Mouse (Mus musculus) liver, embryonic 14.5 days (tissue): ENCODE measurements around the gene Nprl2. TPM values are rescaled to one million over a fixed set of nuclear protein-coding genes. Genes with fewer than 3 reads are reported as not detected.

Source experiments
- ATAC-seq: fragments of 200-750 bp; cut with Nextera tagmentation; 2 replicates; pipeline ENCODE4 v1.8.0; 2017; ENCODE audit warnings: moderate number of reproducible peaks, mild to moderate bottlenecking, moderate library complexity; ENCODE audit not compliant: insufficient read depth
- DNase-seq, 3 experiments: peaks; one replicate each; pipeline ENCODE4 v3.0.0-alpha.2; 2012 to 2013; ENCODE audit warnings: low read depth in 3 of 3, low spot score in 3 of 3
- H3K27ac ChIP-seq: fragments of 300-500 bp; sonication (generic); 2 replicates; pipeline ENCODE4 v1.5.1; 2014; ENCODE audit warnings: moderate library complexity, mild to moderate bottlenecking, control low read depth, inconsistent platforms
- H3K27me3 ChIP-seq: fragments of 300-500 bp; sonication (generic); 2 replicates; pipeline ENCODE4 v1.6.1; 2014; ENCODE audit warnings: mild to moderate bottlenecking, low read length, moderate library complexity; ENCODE audit not compliant: control insufficient read depth, insufficient read depth
- H3K36me3 ChIP-seq: fragments of 300-500 bp; sonication (generic); replicated peaks from 2 replicates; pipeline ENCODE4 v1.6.1; 2014; ENCODE audit warnings: low read depth; ENCODE audit not compliant: control insufficient read depth, insufficient read depth
- H3K4me1 ChIP-seq, 2 experiments: fragments of 200-500 bp in 1 of 2; fragments of 300-500 bp in 1 of 2; sonication (generic) in 1 of 2; replicated peaks; 2 replicates each; pipeline ENCODE4 v1.6.1; 2012 to 2014; ENCODE audit warnings: antibody characterized with exemption in 1 of 2, inconsistent platforms in 1 of 2, low read length in 1 of 2; ENCODE audit not compliant: control insufficient read depth in 2 of 2, insufficient read depth in 2 of 2
- H3K4me2 ChIP-seq: fragments of 300-500 bp; sonication (generic); 2 replicates; pipeline ENCODE4 v1.6.1; 2014; ENCODE audit warnings: low read depth, mild to moderate bottlenecking, control low read depth, moderate library complexity
- H3K4me3 ChIP-seq, 2 experiments: fragments of 200-500 bp in 1 of 2; fragments of 300-500 bp in 1 of 2; sonication (generic) in 1 of 2; 2 replicates each; pipeline ENCODE4 v1.5.1; 2012 to 2014; ENCODE audit warnings: low read depth in 2 of 2, low read length in 2 of 2, mild to moderate bottlenecking in 2 of 2, control low read depth in 1 of 2, inconsistent platforms in 1 of 2, moderate library complexity in 1 of 2; ENCODE audit not compliant: insufficient read depth in 1 of 2
- H3K9ac ChIP-seq: fragments of 300-500 bp; sonication (generic); replicated peaks from 2 replicates; pipeline ENCODE4 v1.6.1; 2014; ENCODE audit warnings: mild to moderate bottlenecking, control low read depth, moderate library complexity
- H3K9me3 ChIP-seq: fragments of 300-500 bp; sonication (generic); 2 replicates; pipeline ENCODE4 v1.6.1; 2016; ENCODE audit warnings: low read length, mixed read lengths; ENCODE audit not compliant: control insufficient read depth
- CTCF ChIP-seq: IDR thresholded peaks from 2 replicates; pipeline ENCODE4 v1.5.1; 2016; ENCODE audit warnings: antibody characterized with exemption, low read depth, control low read depth
- EP300 ChIP-seq: IDR thresholded peaks from 2 replicates; pipeline ENCODE4 v1.6.1; 2016; ENCODE audit warnings: antibody characterized with exemption, low read depth
- WGBS: fragments of 180-500 bp; shearing (Covaris S2); extraction: QIAGEN DNeasy Blood & Tissue Kit; methylation state at CpG from one replicate; pipeline ENCODE4 v1.1.7; 2014; ENCODE audit not compliant: insufficient replicate concordance; 5-methylcytosine and 5-hydroxymethylcytosine counted together
- polyA plus RNA-seq, 2 experiments: library from polyadenylated mRNA; depleted of rRNA in 1 of 2; stranded (reverse) in 1 of 2; unstranded in 1 of 2; fragments of >200 nt; fragmentation: Nextera tagmentation in 1 of 2; extraction: Ambion mirVana in 1 of 2; gene quantifications; 2 replicates each; pipeline versions ENCODE4 v1.2.1 to v1.2.3; 2012 to 2014

Nprl2 gene
- polyA plus RNA-seq, 2 experiments: 9.2 to 10.5 TPM

DNA sequence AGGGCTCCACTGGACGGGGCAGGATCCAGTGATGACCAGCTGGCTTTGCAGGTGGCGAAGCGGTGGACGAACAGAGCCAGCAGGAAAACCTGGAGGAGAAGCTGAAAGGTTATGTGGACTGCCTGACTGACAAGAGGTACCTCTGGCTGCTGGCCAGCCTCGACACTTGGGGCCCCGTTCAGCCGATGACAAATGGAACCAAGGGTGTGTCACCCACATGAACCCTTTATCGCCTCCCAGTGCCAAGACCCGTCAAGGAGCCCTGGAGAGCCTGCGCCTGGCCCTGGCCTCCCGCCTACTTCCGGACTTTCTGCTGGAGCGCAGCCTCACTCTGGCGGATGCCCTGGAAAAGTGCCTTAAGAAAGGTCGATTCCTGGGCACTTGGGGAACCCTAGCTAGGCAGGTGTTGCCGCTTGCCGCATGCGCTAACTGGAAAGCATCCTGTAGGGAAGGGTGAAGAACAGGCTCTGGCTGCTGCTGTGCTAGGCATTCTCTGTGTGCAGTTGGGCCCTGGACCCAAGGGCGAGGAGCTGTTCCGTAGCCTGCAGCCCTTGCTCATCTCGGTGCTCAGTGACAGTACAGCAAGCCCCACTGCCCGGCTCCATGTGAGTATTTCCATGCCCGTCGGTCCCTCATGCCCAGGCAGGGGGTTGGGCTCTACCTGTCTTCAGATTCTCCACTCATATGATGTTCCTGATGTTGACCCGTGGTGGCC, 48.2 kb downstream of the Nprl2 start:
- ATAC-seq (peak; percentile 6; the same call in 1 of the 2 replicates), DNase-seq (peak in 2 of 3 experiments; percentile 63 to 68)
- 59% methylated on average over 25 of the region's 25 CpGs for WGBS
- Histone ChIP-seq H3K9me3 (no peaks in the 10 kb centered on the region), H3K4me2 (peak overlapping the region; percentile 97), H3K36me3 (peaks cover 62% of the 10 kb centered on the region), H3K27ac (peak overlapping the region; percentile 97), H3K27me3 (no peaks in the 10 kb centered on the region), H3K4me3 (peak overlapping the region; percentile 83 to 98), H3K4me1 (peaks cover 24 to 28% of the 10 kb centered on the region in 2 experiments), H3K9ac (peak overlapping the region; percentile 90)
- no peak for TF ChIP-seq EP300
- TF ChIP-seq CTCF: peak; percentile 63

DNA sequence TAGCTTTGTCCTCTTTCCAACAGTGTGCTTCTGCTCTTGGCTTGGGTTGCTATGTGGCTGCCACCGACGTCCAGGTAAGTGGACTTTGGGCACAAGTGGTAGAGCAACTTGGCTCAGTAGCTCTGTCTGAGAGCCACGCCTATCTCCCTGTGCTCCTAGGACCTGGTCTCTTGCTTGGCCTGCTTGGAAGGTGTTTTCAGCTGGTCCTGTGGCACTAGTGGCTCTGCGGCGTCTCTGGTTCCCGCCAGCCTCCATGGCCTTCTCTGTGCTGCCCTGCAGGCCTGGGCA, 48.7 kb downstream of the Nprl2 start:
- Histone ChIP-seq H3K9me3 (no peaks in the 10 kb centered on the region), H3K27ac (peak overlapping the region; percentile 97), H3K4me1 (peaks cover 24 to 28% of the 10 kb centered on the region in 2 experiments), H3K36me3 (peaks cover 62% of the 10 kb centered on the region), H3K4me2 (peak overlapping the region; percentile 97), H3K4me3 (peak overlapping the region; percentile 83 to 98; a peak in 3 of 4 replicates), H3K9ac (peak overlapping the region; percentile 90; the same call in 1 of the 2 replicates), H3K27me3 (no peaks in the 10 kb centered on the region)
- TF ChIP-seq CTCF (no peak), EP300 (no peak)
- ATAC-seq (no peak), DNase-seq (no peak)
- WGBS: 88% methylated on average over 6 of the region's 6 CpGs

DNA sequence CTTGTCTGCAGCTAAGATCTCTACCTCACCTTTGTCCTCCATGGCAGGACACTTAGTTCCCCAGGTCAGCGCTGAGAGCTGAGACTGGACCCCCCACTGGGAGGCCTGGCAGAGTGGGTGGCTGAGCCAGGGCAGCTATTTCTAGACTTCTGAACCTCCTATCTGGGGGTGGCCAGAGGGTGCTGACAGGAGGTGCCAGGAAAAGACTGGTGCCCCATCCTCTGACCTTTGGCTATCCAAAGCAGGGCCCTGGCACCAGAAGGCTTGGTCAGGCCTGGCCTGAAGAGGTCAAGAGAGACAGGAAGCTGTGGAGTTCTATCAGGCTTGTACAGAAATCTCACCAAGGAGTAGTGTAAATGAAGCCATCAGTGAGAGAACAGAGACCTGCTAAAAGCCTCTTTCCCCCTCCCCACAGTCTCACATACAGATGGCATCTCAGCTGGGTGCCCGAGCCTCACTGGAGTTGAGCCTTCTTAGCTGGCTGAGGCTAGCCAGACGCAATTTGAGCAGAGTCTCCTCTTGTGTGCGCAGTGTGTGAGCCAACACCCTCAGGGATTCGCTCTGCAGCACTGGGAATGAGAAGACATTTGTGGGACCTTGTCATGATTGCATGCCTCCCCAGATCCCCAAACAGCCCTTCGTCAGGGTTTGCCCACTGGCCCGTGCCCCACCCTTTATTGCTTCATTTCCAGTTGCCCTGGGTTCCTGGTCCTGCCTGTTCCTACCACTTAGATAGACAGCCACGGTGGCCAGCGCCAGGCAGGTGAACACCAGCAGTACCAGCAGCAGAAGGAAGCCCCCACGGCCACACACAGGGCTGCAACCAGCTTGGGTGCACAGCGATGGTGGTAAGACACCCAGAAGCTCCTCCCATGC, 51.3 kb downstream of the Nprl2 start:
- DNase-seq (no peak), ATAC-seq (no peak)
- no peaks in the 10 kb centered on the region; the same call in 1 of the 2 replicates for H3K27me3 ChIP-seq
- H3K9ac ChIP-seq: no peak overlapping the region
- H3K36me3 ChIP-seq: peaks cover 62% of the 10 kb centered on the region
- H3K4me3 ChIP-seq: no peak overlapping the region
- peaks cover 13 to 18% of the 10 kb centered on the region in 2 experiments; a peak in 3 of 4 replicates for H3K4me1 ChIP-seq
- no peak overlapping the region for H3K4me2 ChIP-seq
- no peaks in the 10 kb centered on the region for H3K9me3 ChIP-seq
- 88% methylated on average over 11 of the region's 11 CpGs for WGBS
- TF ChIP-seq EP300 (no peak), CTCF (no peak)
- no peak overlapping the region for H3K27ac ChIP-seq

DNA sequence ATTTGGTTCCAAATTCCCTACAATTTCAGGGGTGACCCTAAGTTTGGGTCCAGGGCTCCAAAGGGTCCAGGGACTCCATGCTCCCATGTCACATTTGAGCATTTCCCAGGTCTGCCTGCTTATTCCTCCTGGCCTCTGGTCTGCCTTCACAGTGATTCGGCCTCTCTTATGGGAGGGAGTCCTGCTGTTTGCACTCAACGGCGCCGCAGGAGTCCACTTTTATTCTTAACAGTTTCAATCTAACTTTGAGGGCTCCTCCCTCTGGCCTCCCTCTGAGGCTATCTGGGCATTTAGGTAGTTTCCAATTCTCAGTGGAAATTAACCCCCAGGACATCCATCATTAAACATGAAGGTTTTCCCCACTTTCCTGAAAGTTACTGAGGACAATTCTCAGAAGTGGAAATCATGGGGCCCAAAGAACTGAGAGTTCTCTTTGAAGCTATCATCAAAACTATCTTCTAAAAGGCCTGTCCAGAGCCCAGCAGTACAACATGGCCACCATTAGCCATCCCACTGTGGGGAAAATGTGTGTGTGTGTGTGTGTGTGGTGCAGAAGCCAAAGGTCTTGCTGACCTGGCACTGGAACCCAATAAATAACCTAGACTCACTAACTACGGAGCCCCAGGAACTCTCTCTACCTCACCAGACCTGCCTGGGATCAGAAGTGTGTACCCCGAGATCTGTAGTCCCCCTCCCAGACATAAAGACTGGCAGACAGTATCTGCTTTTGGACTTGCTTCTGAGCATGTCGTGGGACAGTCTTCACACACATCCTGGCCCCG, 52.4 kb downstream of the Nprl2 start:
- peaks cover 53% of the 10 kb centered on the region for H3K36me3 ChIP-seq
- TF ChIP-seq EP300: no peak
- no peak for TF ChIP-seq CTCF
- DNase-seq (no peak), ATAC-seq (no peak)
- H3K9me3 ChIP-seq: no peaks in the 10 kb centered on the region
- H3K27ac ChIP-seq: no peak overlapping the region
- WGBS: 82% methylated on average over 8 of the region's 8 CpGs
- peaks cover 12% of the 10 kb centered on the region in 2 experiments; a peak in 3 of 4 replicates for H3K4me1 ChIP-seq
- no peaks in the 10 kb centered on the region; the same call in 1 of the 2 replicates for H3K27me3 ChIP-seq
- H3K4me3 ChIP-seq: no peak overlapping the region
- H3K9ac ChIP-seq: no peak overlapping the region
- no peak overlapping the region for H3K4me2 ChIP-seq

Other genes with a start within 250 kb of the Nprl2 start
- gene Cish, start 246.2 kb upstream of the Nprl2 start, polyA plus RNA-seq (2012; rRNA removed): 2.8 and 3.3 TPM in 2 replicates
- 4.9 and 6.0 TPM in 2 replicates for gene Cish, start 246.2 kb upstream of the Nprl2 start, polyA plus RNA-seq (2014; fragmentation: Nextera tagmentation; extraction: Ambion mirVana)
- 3.1 and 3.3 TPM in 2 replicates for gene Hemk1, start 203.9 kb upstream of the Nprl2 start, polyA plus RNA-seq (2012; rRNA removed)
- 2.2 and 3.5 TPM in 2 replicates for gene Hemk1, start 203.9 kb upstream of the Nprl2 start, polyA plus RNA-seq (2014; fragmentation: Nextera tagmentation; extraction: Ambion mirVana)
- 0.05 and 0.07 TPM in 2 replicates for gene 6430571L13Rik, start 201.6 kb upstream of the Nprl2 start, polyA plus RNA-seq (2012; rRNA removed)
- 0.20 TPM in 1 of 2 replicates, not detected in the other for gene 6430571L13Rik, start 201.6 kb upstream of the Nprl2 start, polyA plus RNA-seq (2014; fragmentation: Nextera tagmentation; extraction: Ambion mirVana)
- 0.06 and 0.08 TPM in 2 replicates for gene Cacna2d2, start 142.6 kb upstream of the Nprl2 start, polyA plus RNA-seq (2012; rRNA removed)
- not detected in 2 replicates for gene Cacna2d2, start 142.6 kb upstream of the Nprl2 start, polyA plus RNA-seq (2014; fragmentation: Nextera tagmentation; extraction: Ambion mirVana)
- 8.3 and 8.6 TPM in 2 replicates for gene Tmem115, start 8.3 kb upstream of the Nprl2 start, polyA plus RNA-seq (2012; rRNA removed)
- gene Tmem115, start 8.3 kb upstream of the Nprl2 start, polyA plus RNA-seq (2014; fragmentation: Nextera tagmentation; extraction: Ambion mirVana): 15.6 and 15.7 TPM in 2 replicates
- gene Cyb561d2, start within 50 bp of the Nprl2 start, polyA plus RNA-seq (2012; rRNA removed): 9.8 and 12.1 TPM in 2 replicates
- 14.1 and 14.3 TPM in 2 replicates for gene Cyb561d2, start within 50 bp of the Nprl2 start, polyA plus RNA-seq (2014; fragmentation: Nextera tagmentation; extraction: Ambion mirVana)
- 0.19 and 0.25 TPM in 2 replicates for gene Zmynd10, start 5.1 kb downstream of the Nprl2 start, polyA plus RNA-seq (2012; rRNA removed)
- gene Zmynd10, start 5.1 kb downstream of the Nprl2 start, polyA plus RNA-seq (2014; fragmentation: Nextera tagmentation; extraction: Ambion mirVana): 0.20 and 0.28 TPM in 2 replicates
- 9.8 and 13.6 TPM in 2 replicates for gene Rassf1, start 9.3 kb downstream of the Nprl2 start, polyA plus RNA-seq (2012; rRNA removed)
- gene Rassf1, start 9.3 kb downstream of the Nprl2 start, polyA plus RNA-seq (2014; fragmentation: Nextera tagmentation; extraction: Ambion mirVana): 11.2 and 12.0 TPM in 2 replicates
- gene Tusc2, start 21.0 kb downstream of the Nprl2 start, polyA plus RNA-seq (2012; rRNA removed): 20.3 and 22.6 TPM in 2 replicates
- 39.7 and 40.4 TPM in 2 replicates for gene Tusc2, start 21.0 kb downstream of the Nprl2 start, polyA plus RNA-seq (2014; fragmentation: Nextera tagmentation; extraction: Ambion mirVana)
- 19.9 and 26.2 TPM in 2 replicates for gene Hyal2, start 25.7 kb downstream of the Nprl2 start, polyA plus RNA-seq (2012; rRNA removed)
- 47.0 and 51.3 TPM in 2 replicates for gene Hyal2, start 25.7 kb downstream of the Nprl2 start, polyA plus RNA-seq (2014; fragmentation: Nextera tagmentation; extraction: Ambion mirVana)
- gene Hyal1, start 34.7 kb downstream of the Nprl2 start, polyA plus RNA-seq (2012; rRNA removed): 1.2 and 1.3 TPM in 2 replicates
- gene Hyal1, start 34.7 kb downstream of the Nprl2 start, polyA plus RNA-seq (2014; fragmentation: Nextera tagmentation; extraction: Ambion mirVana): 1.2 and 1.4 TPM in 2 replicates
- 11.4 and 16.9 TPM in 2 replicates for gene Naa80, start 36.7 kb downstream of the Nprl2 start, polyA plus RNA-seq (2012; rRNA removed)
- gene Naa80, start 36.7 kb downstream of the Nprl2 start, polyA plus RNA-seq (2014; fragmentation: Nextera tagmentation; extraction: Ambion mirVana): 8.9 and 11.8 TPM in 2 replicates
- 0.45 and 0.80 TPM in 2 replicates for gene Hyal3, start 38.6 kb downstream of the Nprl2 start, polyA plus RNA-seq (2012; rRNA removed)
- 0.69 and 0.87 TPM in 2 replicates for gene Hyal3, start 38.6 kb downstream of the Nprl2 start, polyA plus RNA-seq (2014; fragmentation: Nextera tagmentation; extraction: Ambion mirVana)
- gene Ifrd2, start 45.4 kb downstream of the Nprl2 start, polyA plus RNA-seq (2012; rRNA removed): 113 and 135 TPM in 2 replicates
- gene Ifrd2, start 45.4 kb downstream of the Nprl2 start, polyA plus RNA-seq (2014; fragmentation: Nextera tagmentation; extraction: Ambion mirVana): 149 and 173 TPM in 2 replicates
- 0.22 and 0.31 TPM in 2 replicates for gene Sema3b, start 67.0 kb downstream of the Nprl2 start, polyA plus RNA-seq (2012; rRNA removed)
- gene Sema3b, start 67.0 kb downstream of the Nprl2 start, polyA plus RNA-seq (2014; fragmentation: Nextera tagmentation; extraction: Ambion mirVana): 0.25 and 0.33 TPM in 2 replicates
- gene Gnai2, start 93.1 kb downstream of the Nprl2 start, polyA plus RNA-seq (2012; rRNA removed): 94.3 and 124 TPM in 2 replicates
- gene Gnai2, start 93.1 kb downstream of the Nprl2 start, polyA plus RNA-seq (2014; fragmentation: Nextera tagmentation; extraction: Ambion mirVana): 137 and 138 TPM in 2 replicates
- gene Slc38a3, start 127.3 kb downstream of the Nprl2 start, polyA plus RNA-seq (2012; rRNA removed): 23.5 and 25.0 TPM in 2 replicates
- 15.7 and 19.7 TPM in 2 replicates for gene Slc38a3, start 127.3 kb downstream of the Nprl2 start, polyA plus RNA-seq (2014; fragmentation: Nextera tagmentation; extraction: Ambion mirVana)
- gene Gnat1, start 137.5 kb downstream of the Nprl2 start, polyA plus RNA-seq (2012; rRNA removed): not detected in 2 replicates
- gene Gnat1, start 137.5 kb downstream of the Nprl2 start, polyA plus RNA-seq (2014; fragmentation: Nextera tagmentation; extraction: Ambion mirVana): 0.62 and 0.76 TPM in 2 replicates
- 3.1 and 3.5 TPM in 2 replicates for gene Sema3f, start 168.2 kb downstream of the Nprl2 start, polyA plus RNA-seq (2012; rRNA removed)
- 0.69 and 1.1 TPM in 2 replicates for gene Sema3f, start 168.2 kb downstream of the Nprl2 start, polyA plus RNA-seq (2014; fragmentation: Nextera tagmentation; extraction: Ambion mirVana)
- 23.7 and 35.2 TPM in 2 replicates for gene Rbm5, start 228.8 kb downstream of the Nprl2 start, polyA plus RNA-seq (2012; rRNA removed)
- gene Rbm5, start 228.8 kb downstream of the Nprl2 start, polyA plus RNA-seq (2014; fragmentation: Nextera tagmentation; extraction: Ambion mirVana): 40.8 and 45.1 TPM in 2 replicates